Mouse (Mus musculus) C2C12 (cell line): ENCODE results near the gene Trim12c. TPM values are rescaled to one million over a fixed set of nuclear protein-coding genes. Genes with fewer than 3 reads are reported as not detected.

ENCODE experiments used
- H3K27me3 ChIP-seq: one replicate; pipeline ENCODE4 v1.6.1; 2011; ENCODE audit not compliant: control insufficient read depth, insufficient read depth, insufficient read length
- H3K36me3 ChIP-seq: one replicate; pipeline ENCODE4 v1.6.1; 2011; ENCODE audit not compliant: control insufficient read depth, insufficient read depth
- H3K4me3 ChIP-seq: one replicate; pipeline ENCODE4 v1.5.1; 2011; ENCODE audit warnings: mild to moderate bottlenecking, control low read depth; ENCODE audit not compliant: poor library complexity, insufficient read depth, severe bottlenecking
- H3K79me2 ChIP-seq: one replicate; pipeline ENCODE4 v1.6.1; 2011; ENCODE audit not compliant: control insufficient read depth, insufficient read depth
- H3K79me3 ChIP-seq: one replicate; pipeline ENCODE4 v1.6.1; 2011; ENCODE audit warnings: low read depth, control low read depth
- H3ac ChIP-seq: one replicate; pipeline ENCODE3; 2011; ENCODE audit warnings: low read depth; ENCODE audit not compliant: control insufficient read depth, insufficient read length
- CEBPB ChIP-seq: IDR thresholded peaks from one replicate; pipeline ENCODE4 v1.6.1; 2011; ENCODE audit warnings: low read depth, mild to moderate bottlenecking, control low read depth, moderate library complexity
- CTCF ChIP-seq: IDR thresholded peaks from one replicate; pipeline ENCODE4 v1.5.1; 2011; ENCODE audit not compliant: control insufficient read depth, insufficient read depth, insufficient read length
- FOSL1 ChIP-seq: IDR thresholded peaks from one replicate; pipeline ENCODE4 v1.8.0; 2011; ENCODE audit warnings: mild to moderate bottlenecking, low read length; ENCODE audit not compliant: poor library complexity, insufficient read depth, severe bottlenecking
- MAX ChIP-seq: IDR thresholded peaks from one replicate; pipeline ENCODE4 v1.6.1; 2011; ENCODE audit warnings: mild to moderate bottlenecking, control low read depth
- MYOD1 ChIP-seq: IDR thresholded peaks from one replicate; pipeline ENCODE4 v1.6.1; 2011; ENCODE audit warnings: low read depth; ENCODE audit not compliant: control insufficient read depth, insufficient read length
- MYOG ChIP-seq: IDR thresholded peaks from one replicate; pipeline ENCODE4 v1.6.1; 2011; ENCODE audit not compliant: control insufficient read depth, insufficient read length; ENCODE audit errors: extremely low read depth
- USF1 ChIP-seq: IDR thresholded peaks from one replicate; pipeline ENCODE4 v1.6.1; 2011; ENCODE audit warnings: low read depth, mild to moderate bottlenecking, control low read depth, moderate library complexity
- long read RNA-seq, 2 experiments: library from polyadenylated mRNA; unstranded; transcript quantifications; one replicate each; pipeline ENCODE4 v2.0.0; 2019 to 2020
- polyA plus RNA-seq: library from polyadenylated mRNA; unstranded; fragments of >200 nt; fragmentation: generic; extraction: Trizol; gene quantifications from one replicate; pipeline ENCODE4 v1.2.1, GENCODE M21; 2012; ENCODE audit warnings: missing spikeins

The Trim12c gene
- 0.08 TPM for polyA plus RNA-seq
- long read RNA-seq, experiment 1 = 0 reads
- long read RNA-seq, experiment 2 = 0 reads

DNA sequence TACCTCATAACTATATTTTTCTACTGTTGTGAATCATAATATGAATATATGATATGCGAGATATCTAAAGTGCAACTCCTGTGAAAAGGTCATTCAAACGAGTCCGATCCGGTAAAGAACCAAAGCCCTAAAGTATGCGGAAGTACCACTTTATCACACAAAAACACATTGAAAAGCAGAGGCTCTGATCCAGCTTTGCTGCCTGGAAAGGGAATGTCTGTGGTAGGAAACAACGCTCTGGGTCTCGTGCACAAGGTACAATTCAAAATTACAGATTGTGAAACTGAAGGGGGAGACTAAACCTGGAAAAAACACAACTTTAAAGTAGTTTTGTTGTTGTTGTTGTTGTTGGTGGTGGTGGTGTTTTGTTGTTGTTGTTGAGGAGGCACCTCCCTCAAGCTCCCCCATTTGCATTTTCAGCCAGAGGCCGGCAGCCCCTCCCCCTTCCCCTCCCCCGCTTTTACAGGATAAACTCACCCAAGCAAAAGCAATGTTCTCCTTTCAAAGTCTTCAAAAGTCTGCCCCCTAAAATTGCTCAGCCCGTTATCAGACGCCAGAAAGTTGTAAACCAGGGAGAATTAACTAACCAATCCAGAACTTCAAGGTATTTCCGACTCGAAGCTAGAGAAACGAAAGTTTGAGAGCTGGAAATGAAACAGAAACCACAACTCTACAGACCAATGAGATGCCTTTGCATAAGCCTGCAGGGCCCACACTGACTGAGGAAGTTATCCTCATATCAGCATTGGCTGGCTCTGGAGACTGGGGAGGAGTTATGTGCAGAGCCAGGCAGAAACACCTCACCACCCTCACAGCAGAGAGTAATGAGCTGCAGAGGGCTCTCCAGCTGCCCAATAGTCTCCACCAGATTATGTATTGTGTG, at the start of gene Trim12c:
Trim12c (minus strand) TSS at position 646 of the 883 bp plus-strand sequence.
- no peaks in the 10 kb centered on the region for H3K79me3 ChIP-seq
- no peaks in the 10 kb centered on the region for H3K27me3 ChIP-seq
- no peaks in the 10 kb centered on the region for H3K36me3 ChIP-seq
- peak within 1 kb of the TSS; percentile 11 for H3K4me3 ChIP-seq
- H3ac ChIP-seq = no peak within 1 kb of the TSS
- no peak for TF ChIP-seq FOSL1
- TF ChIP-seq CEBPB = no peak
- no peak for TF ChIP-seq MYOG
- no peak for TF ChIP-seq MAX
- no peak for TF ChIP-seq USF1
- no peak for TF ChIP-seq MYOD1
- no peak for TF ChIP-seq CTCF
- H3K79me2 ChIP-seq = no peaks in the 10 kb centered on the region

DNA sequence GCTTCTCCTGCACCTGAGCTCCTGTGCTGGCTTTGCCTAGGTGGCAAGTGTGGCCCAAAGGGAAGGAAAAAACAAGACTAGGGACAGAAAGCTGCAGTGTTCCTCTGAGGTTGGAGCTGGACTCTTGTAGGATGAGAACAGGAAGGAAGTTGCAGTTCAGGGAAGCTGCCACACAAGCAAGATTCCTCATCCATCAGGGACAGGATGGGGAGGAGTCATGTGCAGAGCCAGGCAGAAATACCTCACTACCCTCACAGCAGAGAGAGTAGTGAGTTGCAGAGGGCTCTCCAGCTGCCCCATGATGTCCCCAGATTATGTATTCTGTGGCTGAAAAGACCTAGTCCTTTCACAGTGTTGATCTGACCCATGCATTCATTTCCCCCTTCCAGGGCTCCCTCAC, 48.0 kb upstream of the Trim12c start:
- H3K36me3 ChIP-seq = no peaks in the 10 kb centered on the region
- no peaks in the 10 kb centered on the region for H3K79me3 ChIP-seq
- no peaks in the 10 kb centered on the region for H3K79me2 ChIP-seq
- TF ChIP-seq USF1 (no peak), MAX (no peak), MYOD1 (no peak), MYOG (no peak), FOSL1 (no peak), CEBPB (no peak), CTCF (no peak)
- H3K27me3 ChIP-seq = no peaks in the 10 kb centered on the region
- no peak overlapping the region for H3K4me3 ChIP-seq
- no peak overlapping the region for H3ac ChIP-seq

DNA sequence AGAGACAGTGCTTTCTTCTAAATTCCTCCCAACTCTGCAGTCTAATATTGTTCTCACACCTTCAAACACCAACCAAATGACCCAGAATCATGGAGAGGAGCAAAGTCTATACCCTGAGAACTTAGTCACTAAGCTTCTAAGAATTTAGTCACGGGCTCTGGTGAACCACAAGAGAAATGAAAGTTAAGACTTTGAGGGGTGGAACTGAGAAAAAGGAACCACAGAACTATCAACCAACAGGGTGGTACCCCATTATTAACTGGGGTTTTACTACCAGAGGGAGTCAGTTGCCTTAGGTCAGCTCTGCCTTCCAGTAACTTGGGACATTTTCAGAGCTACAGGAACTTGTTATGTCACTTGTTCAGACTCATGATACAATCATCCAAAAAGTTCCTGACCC, 47.5 kb upstream of the Trim12c start, which contains the start of gene Trim30c:
Trim30c (minus strand) TSS at position 140 of the 400 bp plus-strand sequence.
- no peak within 1 kb of the TSS for H3ac ChIP-seq
- TF ChIP-seq FOSL1 (no peak), CTCF (no peak), USF1 (no peak)
- H3K4me3 ChIP-seq = no peak within 1 kb of the TSS
- H3K27me3 ChIP-seq = no peaks in the 10 kb centered on the region
- H3K79me2 ChIP-seq = no peaks in the 10 kb centered on the region
- no peaks in the 10 kb centered on the region for H3K79me3 ChIP-seq
- H3K36me3 ChIP-seq = no peaks in the 10 kb centered on the region

DNA sequence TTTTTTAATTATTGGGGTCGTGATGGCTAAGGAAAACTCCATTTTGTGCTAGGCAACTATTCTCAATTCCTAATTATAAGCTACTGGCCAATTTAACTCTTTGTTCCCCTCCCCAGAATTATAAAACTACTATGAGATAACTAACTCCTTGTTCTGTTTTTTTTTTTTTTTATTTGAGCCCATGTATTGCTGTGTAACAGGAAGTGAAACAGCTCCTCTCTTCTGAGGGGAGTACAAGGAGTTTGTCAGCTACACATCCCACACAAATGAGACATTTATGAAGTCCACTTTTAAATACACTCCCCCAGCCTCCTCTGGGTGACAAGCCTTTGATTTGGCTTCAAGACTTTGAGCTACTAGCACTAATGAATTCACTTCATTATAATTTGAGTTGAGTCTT, 45.3 kb upstream of the Trim12c start:
- no peak overlapping the region for H3K4me3 ChIP-seq
- H3K36me3 ChIP-seq = no peaks in the 10 kb centered on the region
- no peaks in the 10 kb centered on the region for H3K79me3 ChIP-seq
- no peak for TF ChIP-seq USF1
- no peak for TF ChIP-seq MAX
- TF ChIP-seq FOSL1 = no peak
- no peak for TF ChIP-seq MYOD1
- no peak for TF ChIP-seq MYOG
- TF ChIP-seq CTCF = no peak
- TF ChIP-seq CEBPB = no peak
- no peak overlapping the region for H3ac ChIP-seq
- H3K79me2 ChIP-seq = no peaks in the 10 kb centered on the region
- H3K27me3 ChIP-seq = no peaks in the 10 kb centered on the region

- Histone ChIP-seq H3ac (no peak within 1 kb of the TSS), H3K36me3 (no peaks in the 10 kb centered on the region), H3K27me3 (no peaks in the 10 kb centered on the region), H3K79me3 (no peaks in the 10 kb centered on the region), H3K4me3 (no peak within 1 kb of the TSS), H3K79me2 (no peaks in the 10 kb centered on the region)
- no peak for TF ChIP-seq MYOG
- TF ChIP-seq MYOD1 = no peak
- no peak for TF ChIP-seq MAX
- TF ChIP-seq CEBPB = no peak
- no peak for TF ChIP-seq USF1
- no peak for TF ChIP-seq FOSL1
- TF ChIP-seq CTCF = no peak
Measured at GRCm38 (mm10) chr7:104369736-104370414, 16.7 kb upstream of the Trim12c start, which contains the start of gene Trim30b. Trim30b (minus strand) TSS chr7:104369884.
